Mouse (Mus musculus) adrenal gland, postnatal 25 days (tissue): ENCODE measurements around the gene Psapl1. TPM values are rescaled to one million over a fixed set of nuclear protein-coding genes. Genes with fewer than 3 reads are reported as not detected.

ENCODE experiments used
- DNase-seq: peaks from one replicate; pipeline ENCODE4 v3.0.0; 2021; ENCODE audit warnings: mixed read lengths
- long read RNA-seq: library from polyadenylated mRNA; stranded (forward); transcript quantifications from one replicate; pipeline ENCODE4 v2.0.0, GENCODE M21; 2021
- total RNA-seq: library from RNA; stranded (reverse); gene quantifications from 2 replicates; pipeline ENCODE4 v1.2.3, GENCODE M21; 2021

Psapl1 gene
- total RNA-seq = not detected in 2 replicates
- long read RNA-seq = 0 reads

DNA sequence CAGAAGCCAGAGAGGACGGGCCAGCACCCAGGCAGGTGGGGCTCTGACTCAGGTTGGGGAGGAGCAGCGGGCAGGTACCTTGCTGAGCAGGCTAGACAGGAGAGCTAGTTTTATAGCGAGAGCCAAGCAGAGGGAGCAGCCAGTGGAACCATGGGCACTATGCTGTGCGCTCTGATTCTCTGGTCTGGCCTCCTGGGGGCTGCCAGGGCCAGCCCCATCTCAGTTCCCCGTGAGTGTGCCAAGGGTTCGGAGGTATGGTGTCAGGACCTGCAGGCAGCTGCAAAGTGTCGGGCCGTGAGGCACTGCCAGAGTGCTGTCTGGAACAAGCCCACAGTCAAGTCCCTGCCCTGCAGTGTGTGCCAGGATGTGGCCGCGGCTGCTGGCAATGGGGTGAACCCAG lies at the start of gene Psapl1:
Psapl1 (plus strand) TSS at position 106 of the 400 bp plus-strand sequence.
- DNase-seq = no peak

DNA sequence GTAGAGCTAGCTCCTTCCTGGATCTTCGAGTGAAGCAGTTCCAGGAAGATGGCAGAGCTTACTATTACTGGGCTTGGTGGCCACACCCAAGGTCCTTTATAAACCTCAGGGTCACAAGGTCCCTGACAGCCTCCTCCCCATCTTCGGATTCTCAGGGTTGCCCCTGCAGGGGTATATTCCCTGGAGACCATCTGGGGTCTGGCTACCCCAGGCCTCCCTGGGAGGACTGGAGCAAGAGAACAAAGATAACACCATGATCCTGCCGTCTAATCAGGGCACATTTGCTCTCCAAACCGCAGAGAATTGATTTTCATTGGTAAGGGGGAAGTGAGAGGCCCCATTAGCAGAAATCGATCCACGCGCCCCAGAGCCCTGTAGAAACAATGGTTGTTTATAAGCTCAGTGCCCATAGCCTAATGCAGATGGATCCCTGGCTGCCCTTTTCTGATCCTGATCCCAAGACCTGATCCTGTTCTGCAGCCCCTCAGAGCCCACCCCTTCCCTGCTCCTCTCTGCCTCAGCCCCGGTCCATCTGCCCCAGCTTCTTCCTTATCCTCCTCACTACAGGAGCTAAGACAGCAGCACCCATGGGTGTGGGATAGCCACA lies 48.8 kb upstream of the Psapl1 start:
- no peak for DNase-seq

DNA sequence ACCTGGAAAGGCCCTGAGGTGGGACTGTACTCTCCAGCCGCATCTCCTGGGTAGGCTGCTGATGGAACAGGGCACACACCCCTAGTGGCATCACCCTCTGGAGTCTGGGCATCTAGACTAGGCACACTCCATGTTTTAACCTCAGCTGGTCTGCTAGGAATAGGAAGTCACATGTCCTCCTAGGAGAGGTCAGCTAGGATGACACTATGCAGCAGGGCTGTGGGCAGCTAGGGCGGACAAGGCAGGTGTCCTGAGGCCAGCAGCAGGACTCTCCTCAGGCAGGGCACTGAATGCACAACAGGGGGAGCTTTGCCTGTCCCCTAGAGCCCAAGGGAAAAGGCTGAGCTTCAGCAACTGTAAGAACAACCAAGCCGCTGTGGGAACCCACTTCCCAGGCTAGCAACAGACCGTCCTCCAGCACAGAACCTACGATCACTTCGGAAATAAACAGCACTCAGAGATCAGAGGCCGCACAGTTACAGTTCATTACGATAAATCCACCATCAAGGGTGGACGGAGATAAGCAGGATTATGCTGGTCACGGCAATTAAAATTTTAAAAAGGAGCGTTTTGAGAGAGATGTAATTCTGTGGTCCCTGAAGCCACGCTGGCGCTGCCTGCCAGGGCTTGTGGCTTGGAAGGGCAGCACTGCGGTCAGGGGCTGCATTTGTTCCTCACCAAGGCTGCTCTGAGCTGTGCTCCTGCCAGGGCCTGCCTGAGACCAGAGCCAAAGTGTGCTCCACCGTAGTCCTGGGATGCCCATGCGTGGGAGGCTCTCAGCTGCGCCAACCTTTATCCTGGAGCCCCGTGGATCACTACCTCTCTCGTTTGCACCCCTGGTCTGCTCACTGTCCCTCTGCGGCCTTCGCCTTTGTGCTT lies 38.2 kb upstream of the Psapl1 start:
- no peak for DNase-seq

DNA sequence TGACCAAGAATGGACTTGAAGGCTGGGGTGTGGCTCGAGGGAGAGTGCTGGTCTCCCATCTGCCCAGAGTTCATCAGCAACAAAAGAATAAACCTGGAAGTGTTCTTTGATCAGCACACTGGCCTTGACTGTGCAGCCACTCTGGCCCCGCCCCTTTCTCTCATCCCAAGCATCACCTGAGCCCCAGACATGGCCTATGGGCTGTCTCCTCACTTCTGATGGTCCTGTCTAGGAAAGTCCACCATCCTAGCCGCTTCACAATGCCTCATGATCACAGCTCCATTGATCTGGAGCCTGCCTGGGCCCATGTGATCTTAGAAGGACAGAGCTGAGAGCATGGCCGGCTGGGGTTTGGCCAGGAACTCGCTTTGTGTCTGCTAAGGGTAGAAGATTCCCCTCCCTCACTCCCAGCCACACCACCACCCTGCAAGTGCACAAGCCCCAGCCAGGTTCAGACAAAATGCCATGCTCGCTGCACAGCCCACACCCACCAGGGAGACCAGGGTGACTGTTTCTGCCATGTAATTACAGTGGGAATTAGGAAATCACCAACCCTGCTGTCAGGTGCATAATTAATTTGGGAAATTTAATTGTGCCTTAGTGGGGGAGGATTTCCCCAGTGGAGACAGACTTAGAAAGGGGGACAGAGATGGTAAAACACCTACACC lies 37.3 kb upstream of the Psapl1 start:
- no peak for DNase-seq

DNA sequence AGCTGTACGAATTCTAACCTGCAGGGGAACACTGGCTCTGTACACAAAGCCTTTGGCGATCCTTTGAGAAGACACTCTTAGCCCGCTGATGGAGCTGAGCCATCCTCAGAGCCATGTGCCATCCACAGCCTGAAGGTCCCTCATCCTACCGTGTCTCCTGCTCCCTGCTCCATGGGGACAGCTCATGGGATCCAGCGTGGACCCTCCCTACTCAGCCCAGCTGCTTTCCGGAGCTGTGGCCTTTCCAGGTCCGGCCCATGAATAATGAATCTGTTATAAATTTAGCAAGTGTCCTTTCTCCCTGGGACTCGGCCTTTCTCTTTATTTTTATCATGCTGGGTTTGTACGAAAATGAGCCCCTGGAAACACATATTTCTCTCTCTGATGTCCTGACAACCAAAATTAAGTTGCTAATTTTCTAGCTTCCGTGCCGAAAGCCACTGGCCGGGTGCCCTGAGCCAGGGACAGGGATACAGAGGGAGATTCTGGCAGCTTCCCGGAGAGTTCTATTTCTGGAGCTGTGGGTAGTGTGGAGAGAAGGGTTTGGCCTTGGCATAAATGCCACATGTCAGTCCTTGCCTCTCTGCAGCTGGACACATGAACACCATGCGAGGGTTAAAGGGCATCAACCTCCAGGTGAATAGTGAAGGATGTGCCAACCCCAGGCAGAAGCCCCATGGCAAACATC lies 34.7 kb upstream of the Psapl1 start:
- DNase-seq = peak; percentile 41

DNA sequence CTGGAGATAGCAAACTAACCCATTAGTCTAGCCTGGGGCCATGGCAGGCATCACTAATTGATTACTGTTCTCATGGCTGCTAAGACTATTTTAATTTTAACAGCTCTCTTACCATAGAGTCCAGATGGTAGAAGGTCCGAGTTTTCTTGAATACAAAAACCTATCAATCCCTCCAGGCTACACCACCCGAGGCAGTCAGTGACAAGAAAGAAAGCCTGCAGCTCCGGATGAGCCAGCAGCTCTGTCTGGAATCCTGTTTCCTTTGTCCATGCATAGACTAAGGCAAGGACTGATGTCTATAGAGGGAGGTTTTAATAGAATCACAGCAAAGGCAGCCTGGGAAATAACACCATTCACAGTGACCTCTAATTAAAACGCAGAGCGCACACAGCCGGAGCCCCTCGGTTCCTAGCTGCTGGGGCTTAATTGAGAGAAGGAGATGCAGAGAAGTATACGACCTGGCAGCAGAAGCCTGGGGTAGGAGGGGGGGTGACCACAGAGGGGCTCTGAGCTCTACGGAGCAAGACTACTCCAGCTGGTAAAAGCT lies 29.2 kb upstream of the Psapl1 start:
- DNase-seq = no peak

DNA sequence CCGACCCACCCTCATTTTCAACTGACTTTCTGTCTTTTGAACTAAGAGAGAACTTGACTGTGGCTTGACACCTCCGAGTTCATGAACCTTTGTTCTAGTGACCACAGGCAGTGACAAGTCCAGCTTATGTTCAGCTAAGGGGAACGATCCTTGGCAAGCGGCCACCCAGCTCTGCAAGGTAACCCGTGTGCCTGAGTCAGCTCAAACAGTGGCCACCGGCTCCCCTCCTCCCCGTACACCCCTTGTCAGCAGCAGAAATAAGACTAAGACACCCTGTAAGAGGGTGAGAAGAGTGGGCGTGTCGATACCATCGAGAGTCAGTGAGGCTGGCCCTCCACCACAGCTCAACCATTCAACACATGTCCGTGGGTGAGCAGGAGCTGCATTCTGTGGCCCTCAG lies 27.4 kb upstream of the Psapl1 start:
- peak; percentile 44 for DNase-seq

DNA sequence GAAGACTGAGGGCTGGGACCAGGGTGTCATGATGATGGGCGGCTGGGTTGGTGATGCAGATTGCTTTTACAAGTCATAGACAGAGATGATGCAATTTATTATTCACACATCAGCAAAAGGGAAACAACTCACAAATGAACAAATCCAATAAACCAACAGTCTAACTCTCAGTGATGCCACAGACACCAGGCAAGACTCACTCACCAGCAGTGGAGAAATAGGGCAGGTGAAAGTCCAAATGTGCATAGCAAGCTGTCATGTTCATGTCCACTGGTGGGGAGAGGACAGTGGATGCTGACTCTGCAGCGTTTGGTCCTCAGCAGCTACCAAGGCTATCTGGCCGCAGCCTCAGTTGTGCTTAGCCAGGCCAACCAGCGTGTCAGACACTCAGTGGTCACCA lies 26.9 kb upstream of the Psapl1 start:
- no peak for DNase-seq

DNA sequence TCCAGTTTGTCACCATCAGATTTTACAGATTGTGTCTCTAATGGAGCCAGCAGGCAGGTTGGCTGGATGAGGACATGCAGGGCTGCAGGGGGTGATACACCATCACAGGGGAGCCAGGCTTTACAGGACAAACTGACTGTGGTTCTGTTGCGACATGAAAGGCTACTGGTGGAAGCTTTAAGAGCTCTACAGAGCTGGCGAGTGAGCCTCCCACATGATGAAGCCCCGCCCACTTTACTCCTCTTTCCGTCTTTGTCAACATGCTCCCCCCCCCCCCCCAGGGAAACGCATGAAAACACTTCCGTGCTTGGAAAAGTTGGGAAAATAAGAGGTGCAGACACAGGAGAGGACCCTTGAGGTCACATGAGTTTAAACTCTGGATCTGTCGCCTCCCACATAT lies 25.6 kb upstream of the Psapl1 start:
- no peak for DNase-seq

DNA sequence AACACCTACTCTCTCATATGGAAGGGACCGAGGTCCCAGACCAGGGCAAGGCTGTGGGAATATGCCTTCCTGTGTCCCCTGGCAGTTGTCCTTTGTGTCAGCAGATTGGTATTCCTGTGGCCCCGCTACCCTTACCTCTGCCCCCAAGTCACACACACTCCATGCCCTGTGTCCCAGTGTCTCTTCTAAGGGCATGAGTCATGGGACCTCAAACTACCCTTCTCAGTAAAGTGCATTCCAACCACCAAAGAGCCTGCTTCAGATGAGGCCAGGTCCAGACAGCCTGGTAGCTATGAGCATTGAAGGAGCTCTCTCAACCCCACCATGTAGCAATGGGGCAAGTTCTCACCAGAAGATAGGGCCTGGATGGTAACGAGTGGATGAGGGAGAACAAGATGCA lies 25.0 kb upstream of the Psapl1 start:
- no peak for DNase-seq

DNA sequence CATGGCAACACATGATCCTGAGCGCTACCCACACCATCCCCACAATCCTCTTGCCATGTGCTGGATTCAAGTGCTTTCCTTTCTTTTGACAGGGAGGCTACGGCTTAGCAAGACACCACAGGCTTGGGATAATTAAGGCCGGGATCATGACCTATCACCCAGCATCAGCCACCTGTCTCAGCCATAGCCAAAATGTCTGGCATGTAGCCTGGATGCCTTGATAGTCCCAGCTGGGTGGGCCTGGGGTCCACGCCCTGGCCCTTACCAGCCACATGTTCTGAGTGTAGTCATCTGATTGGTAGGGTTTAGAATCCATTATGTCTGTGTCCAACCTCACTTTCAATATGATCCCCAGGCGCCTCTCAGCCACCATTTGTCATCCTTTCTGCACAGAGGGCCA lies 24.1 kb upstream of the Psapl1 start:
- DNase-seq = no peak

DNA sequence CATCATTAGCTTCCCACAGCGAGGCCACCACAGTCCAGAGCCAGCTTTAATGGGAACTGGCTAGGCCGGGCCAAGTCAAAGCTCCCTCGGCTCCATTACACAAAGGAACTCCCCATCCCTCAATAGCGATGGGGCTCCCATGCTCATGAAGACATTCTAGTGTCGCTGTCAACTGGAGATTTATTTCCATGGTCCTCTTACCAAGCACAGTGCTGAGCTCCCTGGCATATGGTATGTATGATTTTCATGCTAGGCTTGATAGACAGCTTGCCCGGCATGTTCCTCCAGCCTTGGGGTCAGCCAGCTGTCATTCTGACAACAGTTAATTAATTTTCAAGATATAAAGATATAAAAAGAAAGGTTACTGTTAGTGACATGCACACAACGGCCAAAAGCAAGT lies 21.5 kb upstream of the Psapl1 start:
- no peak for DNase-seq

DNA sequence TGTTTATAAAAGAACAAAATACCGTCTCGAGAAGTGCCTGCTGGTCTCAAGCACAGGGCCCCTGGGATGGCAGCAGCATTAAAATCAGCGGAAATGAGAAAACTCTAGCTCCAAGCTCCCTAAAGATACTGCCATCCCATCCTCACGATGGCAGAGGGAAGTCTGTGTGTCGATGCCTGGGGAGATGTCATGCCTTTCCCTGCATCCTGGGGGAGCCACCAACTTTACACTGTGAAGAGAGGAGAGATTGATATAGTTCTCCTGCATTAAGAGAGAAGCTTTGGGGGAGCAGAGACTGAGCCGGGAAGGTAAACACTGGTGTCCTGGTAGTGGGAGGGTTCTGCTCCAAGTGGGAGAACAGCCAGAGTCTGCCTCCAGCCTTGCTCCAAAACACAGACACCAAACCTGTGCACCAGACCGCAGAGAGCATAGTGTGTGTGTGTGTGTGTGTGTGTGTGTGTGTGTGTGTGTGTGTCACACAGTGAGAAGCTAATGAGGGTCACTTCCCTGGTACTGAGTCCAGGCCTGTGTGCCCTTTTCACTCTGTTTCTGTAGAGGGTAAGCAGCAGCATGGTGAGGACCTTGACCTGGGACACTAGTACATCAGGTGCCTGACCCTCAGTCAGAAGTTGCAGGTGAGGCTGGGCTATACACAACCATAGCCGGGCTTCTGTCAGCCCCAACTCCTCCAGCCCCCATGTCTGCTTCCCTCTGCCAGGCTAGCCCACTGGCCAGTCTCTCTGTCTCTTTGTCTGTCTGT lies 17.3 kb upstream of the Psapl1 start:
- DNase-seq = no peak

DNA sequence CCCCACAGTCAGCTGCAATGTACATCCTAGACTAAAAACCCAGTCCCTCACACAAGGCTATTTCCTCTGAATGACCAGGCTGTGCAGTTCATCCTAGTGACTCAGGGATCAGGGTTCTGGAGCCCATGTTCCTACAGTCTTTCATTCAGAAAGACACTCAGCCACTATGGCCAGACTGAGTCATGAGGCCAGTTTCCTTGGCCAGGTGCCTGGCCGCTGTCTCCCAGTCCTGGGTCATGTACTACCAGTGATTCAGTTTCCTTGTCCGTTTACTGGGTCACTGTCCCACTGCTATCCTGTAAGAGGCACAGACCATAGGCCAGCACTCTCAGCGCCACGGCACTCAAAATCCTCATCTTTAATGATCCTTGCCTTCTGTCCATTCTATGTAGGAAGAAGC lies 15.5 kb upstream of the Psapl1 start:
- peak; percentile 83 for DNase-seq

DNA sequence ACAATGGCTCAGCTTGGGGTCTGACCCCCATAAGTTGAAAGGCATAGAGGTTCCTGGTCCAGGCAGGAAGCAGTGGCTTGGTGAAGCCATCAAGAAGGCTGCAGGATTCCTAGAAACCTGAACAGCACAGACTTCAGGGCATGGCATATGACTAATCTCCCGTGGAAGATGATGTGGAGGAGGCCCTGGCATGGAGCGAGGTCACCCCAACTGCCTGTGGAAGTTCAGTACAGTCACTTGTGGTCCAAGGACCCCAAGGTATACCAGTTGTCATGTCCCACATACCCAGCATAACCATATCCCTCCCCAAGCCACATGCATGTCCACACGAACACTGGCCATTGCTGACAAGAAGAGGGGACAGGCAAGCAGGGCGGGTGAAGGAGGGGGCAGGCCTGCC lies 12.5 kb upstream of the Psapl1 start:
- DNase-seq = peak; percentile 31

DNA sequence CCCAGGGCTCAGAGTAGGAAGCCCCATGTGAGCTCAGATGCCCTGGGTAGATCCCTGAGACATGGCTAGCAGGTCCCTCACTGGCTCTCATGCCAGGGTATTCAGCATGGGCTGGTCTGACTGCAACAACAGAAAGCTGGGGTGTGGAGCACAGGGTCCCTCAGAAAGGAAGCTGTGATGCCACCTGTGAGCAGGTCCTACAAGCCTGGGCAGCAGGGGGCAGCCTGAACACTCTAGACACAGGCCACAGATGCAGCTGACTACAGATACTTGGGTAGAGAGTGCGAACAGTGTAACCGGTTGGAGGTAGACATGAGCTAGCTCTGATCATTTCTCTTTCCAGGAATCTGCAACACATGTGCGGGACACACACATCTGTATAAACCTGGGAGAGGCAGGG lies 11.9 kb upstream of the Psapl1 start:
- DNase-seq = no peak

DNA sequence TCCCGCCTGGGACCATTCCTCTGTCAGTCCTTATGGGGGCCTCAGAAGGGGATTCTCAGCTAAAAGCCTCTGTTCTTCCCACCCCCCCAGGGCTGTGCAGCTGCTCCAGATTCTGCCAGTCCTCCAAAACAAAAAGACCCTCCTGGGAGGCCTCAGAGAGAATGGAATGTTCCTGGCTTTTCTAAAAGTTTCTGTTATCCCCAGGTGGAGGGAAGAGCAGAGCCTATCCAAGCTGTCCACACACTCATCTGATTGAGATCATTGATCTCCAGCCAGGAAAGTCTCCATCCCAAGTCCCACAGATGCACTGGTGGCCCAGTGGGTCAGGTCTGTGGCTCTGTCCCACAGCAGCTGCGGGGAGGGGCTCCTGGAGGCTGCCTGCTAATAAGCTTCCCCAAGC lies 11.1 kb upstream of the Psapl1 start:
- DNase-seq = no peak

DNA sequence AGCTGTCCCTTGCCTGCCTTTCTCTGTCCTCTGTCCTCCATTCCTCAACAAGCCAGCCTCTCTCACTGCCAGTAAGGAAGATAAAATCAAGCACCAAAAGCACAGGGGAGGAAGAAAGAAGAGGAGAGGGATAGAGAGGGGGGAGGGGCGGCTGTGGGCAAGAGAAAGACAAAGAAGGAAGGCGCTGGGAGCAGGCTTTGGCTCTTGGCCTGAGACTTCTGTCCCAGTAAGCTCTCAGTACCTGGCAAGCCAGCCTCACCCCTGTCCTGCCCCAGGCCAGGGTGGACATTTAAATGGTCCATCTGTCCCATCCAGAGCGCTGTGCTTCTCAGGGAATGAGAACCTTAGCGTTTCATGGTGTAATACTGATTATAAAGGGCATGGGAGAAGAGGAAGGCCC lies 9.2 kb upstream of the Psapl1 start:
- no peak for DNase-seq

DNA sequence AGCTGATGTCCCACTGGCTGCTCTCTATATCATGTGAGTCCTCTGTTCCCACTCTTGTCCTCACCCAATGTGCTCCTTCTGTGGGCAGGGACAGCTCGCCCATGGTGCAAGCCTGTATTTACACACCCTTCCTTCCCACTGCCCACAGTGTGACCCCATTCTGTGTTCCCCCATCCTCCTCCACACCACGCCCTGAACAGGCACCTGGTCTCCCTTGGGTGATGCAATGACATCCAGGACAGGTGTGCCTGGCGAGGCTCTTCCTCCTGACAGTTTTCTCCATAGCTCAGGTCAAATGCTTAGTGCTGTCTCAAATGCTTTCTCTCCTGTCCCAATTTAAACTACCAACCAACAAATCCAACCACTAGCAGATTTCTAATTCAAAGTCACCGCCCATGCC lies 8.4 kb upstream of the Psapl1 start:
- DNase-seq = no peak

DNA sequence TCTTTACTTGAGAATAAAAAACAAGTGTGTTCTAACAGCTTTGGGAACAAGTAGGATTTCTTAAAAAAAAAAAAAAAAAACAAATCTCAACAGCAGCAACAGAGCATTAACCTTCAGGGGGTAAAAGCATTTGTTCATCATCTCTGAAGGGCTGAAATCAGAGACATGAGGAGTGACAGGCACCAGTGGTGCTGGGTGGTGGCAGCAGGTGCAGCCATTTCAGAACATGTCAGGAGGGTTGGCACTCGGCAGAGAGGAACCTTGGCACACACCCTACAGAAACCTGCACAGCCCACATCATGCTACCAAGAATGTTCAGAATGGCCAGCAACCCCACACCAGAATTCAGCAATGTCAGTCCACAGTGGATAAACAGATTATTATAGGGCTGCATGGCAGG lies 4.3 kb upstream of the Psapl1 start:
- no peak for DNase-seq

DNA sequence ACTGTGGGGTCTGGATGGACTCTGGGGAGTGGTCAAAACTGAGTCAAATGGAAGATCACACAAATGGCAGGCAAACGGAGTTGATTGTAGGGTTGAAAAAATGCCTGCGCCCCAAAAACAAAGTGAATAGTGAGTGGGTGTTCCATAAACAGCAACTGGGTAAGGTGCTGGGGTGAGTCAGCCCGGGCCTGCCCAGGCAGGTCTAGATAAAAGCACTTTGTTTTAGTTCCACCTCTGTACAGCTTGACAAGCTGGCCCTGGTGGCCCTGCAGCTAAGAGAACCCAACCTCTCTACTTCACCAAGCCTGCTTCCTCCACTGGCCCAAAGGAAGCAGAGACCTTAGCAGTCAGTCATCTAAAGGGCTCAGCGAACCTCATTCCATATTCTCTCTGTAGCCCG lies 1.0 kb upstream of the Psapl1 start:
- DNase-seq = no peak

DNA sequence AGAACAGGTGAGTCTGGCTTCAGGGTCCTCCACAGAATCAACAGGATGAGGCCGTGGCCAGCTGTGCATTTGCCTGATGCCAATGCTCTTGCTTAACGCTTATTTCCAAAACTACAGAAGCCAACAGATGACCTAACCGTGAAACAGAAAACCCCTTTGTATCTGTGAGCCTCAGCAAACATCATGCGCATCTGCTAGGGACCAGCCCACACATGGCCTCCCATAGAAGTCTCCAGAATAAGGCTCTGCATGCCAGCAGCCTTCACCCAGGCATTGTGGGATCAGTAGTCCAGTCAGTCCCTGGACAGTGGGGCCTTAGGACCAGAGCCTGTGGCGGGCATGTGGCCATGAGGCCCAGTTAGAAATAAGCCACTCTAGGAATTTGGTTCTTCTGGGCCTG lies 400 bp upstream of the Psapl1 start:
- DNase-seq = no peak
